Mouse (Mus musculus) thymus, adult 18-20 months (tissue): ENCODE results near the gene Ctxn1.

Experiments
- DNase-seq, 2 experiments: peaks; one replicate each; pipeline ENCODE4 v3.0.0; 2022; ENCODE audit warnings: mixed read lengths in 2 of 2

Gene Ctxn1

GRCm38 (mm10) chr8:4250306-4250970 is 8.6 kb downstream of the Ctxn1 start:
- peak; percentile 56 to 69 for DNase-seq

DNA sequence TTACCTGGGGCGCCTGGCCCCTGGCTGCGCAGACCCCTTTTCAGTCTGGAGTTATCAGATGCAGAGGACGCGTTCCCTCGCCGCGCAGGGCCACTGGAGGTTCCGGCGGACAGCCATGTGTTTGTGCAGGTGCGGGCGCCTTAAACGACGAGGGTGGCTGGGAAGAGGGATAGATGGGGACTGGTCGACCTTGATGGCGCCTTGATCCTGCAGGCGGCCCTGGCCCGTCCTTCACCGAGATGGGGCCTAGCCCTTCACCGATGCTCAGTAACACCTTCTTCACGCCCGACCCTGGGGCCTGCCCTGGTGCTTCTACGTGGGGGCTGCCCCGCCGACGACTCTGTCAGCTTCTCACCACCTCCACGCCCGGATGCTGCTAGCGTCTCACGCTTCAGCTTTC is 9.9 kb downstream of the Ctxn1 start:
- no peak for DNase-seq

GRCm38 (mm10) chr8:4247951-4248540 is 11.0 kb downstream of the Ctxn1 start, which contains the start of gene Tgfbr3l:
Gene Tgfbr3l, plus strand, starts transcription at chr8:4248214.
- no peak for DNase-seq

GRCm38 (mm10) chr8:4247241-4247640 is 11.8 kb downstream of the Ctxn1 start:
- no peak for DNase-seq

GRCm38 (mm10) chr8:4245737-4246136 is 13.3 kb downstream of the Ctxn1 start:
- no peak for DNase-seq

DNA sequence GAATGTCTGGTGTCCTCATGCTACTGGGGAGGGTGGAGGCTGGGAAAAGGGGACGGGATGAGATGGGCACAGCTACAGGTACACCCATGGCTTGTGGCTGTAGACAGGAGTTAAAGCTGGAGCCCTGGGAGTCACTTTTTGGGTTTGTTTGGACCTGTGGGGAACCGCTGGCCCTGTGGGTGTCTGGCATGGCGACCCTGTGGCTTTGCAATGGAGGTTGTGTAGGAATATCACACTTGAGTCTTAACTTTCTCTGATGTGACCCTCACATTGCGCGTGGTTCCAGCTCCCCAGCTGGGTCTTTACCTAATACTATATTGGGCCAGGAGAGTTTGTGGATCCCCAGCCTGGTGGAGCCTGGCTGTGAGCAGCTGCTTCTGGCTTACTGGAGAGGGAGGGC is 14.0 kb downstream of the Ctxn1 start:
- no peak for DNase-seq

DNA sequence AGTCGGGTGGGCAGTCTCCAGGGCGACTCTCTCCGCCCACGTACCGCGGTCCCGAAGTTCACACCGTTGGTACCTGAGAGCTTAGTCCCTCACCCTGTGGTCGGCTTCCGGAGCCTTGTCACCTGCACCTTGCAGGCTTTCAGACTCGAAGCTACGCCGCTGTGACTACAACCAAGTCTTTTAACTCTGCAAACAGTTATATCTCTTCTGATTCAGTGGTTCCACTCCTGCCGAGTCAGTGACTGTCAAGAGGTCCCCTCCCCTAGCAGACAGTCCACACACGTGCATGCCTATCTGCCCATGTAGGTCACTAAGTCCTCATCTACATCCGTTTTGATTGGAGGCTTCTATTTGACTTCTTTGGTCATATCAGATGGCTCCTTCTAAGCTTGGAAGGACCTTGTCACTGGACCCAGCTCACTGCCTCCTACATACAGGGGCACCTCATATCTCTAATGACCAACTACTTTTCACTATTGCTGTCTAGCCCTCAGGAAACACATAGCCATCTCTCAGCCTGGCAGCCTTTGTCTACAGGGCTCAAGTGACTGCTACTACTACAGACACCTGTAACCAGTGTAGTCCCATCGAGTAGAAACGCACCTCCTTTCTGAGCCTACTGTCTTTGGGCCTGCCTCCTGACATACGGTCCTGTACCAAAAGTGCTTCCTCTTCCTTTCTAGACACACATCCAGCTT is 19.7 kb downstream of the Ctxn1 start:
- no peak for DNase-seq

DNA sequence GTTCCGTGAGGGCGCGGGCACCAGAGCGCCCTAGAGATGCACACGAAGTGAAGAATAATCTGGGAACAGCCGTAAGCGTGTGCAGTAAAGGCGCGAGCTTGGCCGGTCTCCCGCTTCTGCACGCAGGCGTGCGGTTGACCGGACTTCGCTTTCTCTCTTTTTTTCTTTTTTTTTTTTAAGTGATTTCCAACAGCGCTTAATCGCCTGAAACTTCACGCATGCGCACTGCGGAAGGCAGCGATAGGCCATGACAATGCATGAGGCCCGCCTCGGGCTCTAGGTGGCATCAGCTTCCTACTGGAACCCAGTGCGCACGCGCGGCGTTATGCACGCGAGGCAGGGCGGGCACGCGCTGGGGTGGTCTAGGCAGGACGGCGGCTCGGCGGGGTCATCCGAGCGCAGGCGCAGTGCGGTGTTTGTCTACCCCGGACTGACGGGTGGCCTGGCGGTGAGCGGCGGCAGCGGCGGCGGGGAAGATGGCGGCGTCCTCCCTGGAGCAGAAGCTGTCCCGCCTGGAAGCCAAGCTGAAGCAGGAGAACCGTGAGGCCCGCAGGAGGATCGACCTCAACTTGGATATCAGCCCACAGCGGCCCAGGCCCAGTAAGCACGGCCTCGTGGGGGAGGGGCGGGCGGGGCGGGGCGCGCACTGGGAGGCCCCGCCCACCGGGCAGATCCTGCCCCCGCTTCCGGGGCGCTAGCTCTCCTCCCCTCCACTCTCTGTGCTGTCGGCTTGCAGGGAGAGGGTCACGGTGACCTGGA is 20.5 kb downstream of the Ctxn1 start, which contains the start of the genes Map2k7 and Gm49320:
TSS of gene Map2k7 (plus strand) at position 307 of the 759 bp plus-strand sequence.
TSS of gene Gm49320 (plus strand) at position 432 of the 759 bp plus-strand sequence.
- DNase-seq, result peak; percentile 99

GRCm38 (mm10) chr8:4237814-4238433 is 21.1 kb downstream of the Ctxn1 start:
- no peak for DNase-seq

DNA sequence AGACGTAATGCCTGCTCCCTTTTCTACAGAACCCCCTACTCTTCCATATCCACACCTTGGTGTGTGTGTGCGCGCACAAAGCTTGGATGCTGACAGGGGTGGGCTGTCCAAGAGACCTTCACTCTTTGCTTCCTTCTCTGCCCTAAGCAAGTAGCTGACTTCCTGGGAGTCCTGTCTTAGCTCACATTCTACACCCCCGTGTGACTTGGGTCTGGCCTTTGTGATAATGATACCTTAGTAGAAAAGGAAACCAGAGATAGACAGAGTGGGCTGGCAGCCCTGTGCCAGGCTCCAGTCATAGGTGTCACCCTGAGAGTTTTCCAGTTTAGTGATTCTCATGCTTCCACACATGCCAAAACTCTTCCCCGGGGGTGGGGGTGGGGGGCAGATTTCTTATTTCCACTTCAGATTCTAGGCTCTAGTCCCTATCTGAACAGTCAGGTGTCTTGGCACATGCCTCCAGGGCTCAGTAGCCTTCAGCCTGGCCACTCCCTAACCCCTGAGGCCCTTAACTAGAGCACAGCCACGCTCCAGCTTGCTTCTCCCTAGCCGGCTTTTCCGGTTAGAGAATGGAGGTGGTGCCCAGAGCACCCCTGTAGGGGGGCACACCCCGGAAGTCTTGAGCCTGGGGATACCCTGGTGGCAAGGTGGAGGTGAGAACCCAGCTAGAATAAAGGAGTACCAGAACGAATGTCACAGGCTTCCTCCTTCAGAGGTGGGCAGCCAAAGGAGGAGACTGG is 28.3 kb downstream of the Ctxn1 start:
- no peak for DNase-seq

GRCm38 (mm10) chr8:4229784-4230183 is 29.3 kb downstream of the Ctxn1 start:
- DNase-seq, result no peak

- DNase-seq, result no peak
Measured at GRCm38 (mm10) chr8:4227919-4228318, 31.2 kb downstream of the Ctxn1 start.

DNA sequence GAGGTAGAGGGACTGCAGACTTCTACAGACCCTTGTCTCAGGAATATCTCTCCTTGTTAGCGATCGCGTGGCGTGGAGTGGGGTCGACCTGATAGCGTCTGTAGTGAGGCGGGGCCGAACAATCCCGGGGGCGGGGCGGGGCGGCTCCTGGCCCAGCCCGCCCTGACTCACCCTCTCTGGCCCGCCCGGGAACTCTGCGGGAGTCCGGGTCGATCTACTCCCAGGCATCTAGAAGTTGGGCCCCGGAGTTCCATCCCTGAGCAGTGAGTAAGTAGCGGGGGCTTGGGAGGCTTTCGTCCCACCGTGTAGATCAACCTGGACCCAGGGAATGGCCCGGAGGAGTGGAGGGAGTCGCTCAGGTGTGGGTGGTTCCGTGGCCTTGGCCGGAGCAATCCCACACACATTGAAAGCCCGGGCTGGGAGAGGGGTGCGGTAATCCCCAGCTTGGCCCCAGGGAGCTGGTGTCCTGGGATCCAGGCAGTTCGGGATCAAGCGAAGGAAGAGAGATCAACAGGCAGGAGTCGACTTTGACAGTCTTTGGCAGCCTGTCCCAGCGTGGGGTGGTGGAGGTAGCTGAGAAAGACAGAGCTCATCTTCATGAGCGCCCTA is 32.2 kb downstream of the Ctxn1 start, which contains the start of gene Lrrc8e:
TSS of gene Lrrc8e (plus strand) at position 89 of the 609 bp plus-strand sequence.
- DNase-seq, result no peak

DNA sequence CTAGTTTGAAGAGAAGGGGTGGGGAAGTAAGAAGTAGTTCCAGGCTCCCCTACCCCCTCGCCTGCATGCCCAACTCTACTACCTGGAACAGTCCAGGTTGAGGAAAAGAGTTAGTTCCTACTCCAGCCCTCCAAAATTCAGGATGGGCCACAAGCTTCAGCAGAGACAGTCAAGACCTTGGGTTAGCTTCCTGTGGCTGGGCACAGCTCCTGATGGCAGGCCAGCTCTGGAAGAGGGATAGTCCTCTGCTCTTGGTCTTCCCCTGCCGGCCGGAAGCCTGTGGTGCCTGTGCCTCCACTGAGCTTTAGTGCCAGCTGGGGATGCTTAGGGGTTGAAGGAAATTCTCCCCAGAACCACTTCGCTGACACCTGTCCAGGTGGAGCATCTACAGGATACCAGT is 32.8 kb downstream of the Ctxn1 start:
- no peak for DNase-seq

DNA sequence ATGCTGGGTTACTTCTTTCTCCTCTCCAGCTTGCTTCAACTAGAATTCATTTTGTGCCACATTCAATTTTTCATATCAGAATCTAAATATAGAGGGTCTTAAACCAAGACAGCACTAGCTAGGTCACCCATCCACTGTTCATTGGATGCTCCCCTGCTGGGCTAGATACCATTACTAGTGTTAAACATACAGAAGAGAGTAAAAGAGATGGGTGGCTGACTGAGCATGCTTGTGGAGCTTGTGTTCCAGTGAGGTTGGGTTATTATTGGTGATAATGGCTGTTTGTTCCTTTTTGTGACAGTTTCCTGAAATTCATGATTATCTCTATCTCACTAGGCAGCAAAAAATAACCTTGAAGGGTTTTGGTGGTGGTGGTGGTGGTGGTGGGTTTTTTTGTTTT is 37.0 kb downstream of the Ctxn1 start:
- no peak for DNase-seq

DNA sequence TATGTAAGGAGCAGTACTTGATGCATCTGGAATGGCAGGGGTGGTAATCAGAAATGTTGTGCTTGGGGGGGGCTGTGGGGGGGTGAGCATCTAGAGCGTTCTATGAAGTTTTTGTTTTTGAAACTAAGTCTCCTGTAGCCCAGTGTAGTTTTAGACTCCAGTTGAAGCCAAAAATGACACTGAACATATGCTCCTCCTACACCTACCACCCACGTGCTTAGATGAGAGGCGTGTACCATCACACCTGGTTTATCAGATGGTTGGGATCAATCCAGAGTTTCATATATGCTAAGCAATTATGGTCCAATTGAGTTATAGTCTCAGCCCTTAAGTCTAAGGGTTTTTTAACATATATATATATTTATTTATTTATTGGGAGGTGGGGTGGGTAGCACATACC is 39.5 kb downstream of the Ctxn1 start:
- DNase-seq, result no peak

DNA sequence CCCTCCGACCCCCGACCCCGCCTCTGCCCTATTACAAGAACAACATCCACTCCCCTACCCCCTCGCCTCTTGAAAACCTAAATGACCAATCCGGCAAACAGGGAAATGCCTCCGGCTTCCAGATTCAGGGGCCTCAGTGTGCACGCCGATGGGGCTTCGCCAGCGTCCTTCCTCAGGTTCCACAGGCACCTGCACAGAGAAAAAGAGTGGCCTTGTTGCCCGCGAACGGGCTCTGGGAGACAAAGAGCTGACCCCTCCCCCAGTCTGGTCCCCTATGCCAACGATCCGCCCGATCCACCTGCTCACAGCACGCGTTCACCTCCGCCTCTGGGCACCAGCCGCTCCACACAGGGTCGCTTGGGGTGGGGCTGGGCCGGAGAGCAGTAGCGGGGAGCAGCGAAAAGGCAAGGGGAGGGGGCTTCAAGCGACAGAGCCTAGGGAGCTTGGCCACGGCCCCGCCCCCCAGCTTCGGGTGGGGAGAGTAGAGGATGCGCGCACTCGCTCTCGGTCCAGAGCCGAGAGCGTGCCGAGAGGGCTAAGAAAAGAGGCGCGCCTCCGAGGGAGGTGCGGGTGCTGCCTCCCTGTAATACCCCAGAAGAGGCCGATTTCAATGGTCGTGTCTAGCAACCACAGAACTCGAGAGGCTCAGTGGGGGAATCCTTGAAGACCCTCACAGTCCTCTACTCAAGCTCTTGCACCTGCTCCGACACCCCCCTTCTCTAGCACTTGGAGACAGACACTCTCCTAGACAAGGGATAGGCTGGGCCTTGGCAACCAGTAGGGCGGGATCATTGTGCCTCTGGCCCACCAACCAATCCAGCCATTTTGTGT is 42.1 kb downstream of the Ctxn1 start, which contains the start of gene Prr36:
TSS of gene Prr36 (minus strand) at position 669 of the 831 bp plus-strand sequence.
- DNase-seq, result no peak

DNA sequence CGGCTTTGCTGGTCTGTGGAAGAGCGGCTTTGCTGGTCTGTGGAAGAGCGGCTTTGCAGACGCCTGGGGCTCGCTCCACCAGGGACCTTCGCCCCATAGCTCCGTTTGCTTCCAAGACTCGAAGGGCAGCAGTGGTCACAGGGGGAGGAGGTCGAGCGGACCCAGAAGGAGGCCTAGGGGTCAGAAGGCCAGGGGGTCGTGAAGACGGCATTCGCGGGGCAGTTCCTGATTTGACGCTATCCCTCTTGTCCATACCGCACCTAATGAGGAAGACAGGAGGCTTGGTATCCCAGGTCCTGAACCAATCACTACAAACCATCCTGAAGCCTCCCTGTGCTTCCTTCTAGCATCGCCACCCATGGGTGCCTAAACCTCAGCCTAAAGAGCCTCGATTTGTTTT is 42.8 kb downstream of the Ctxn1 start:
- no peak for DNase-seq

DNA sequence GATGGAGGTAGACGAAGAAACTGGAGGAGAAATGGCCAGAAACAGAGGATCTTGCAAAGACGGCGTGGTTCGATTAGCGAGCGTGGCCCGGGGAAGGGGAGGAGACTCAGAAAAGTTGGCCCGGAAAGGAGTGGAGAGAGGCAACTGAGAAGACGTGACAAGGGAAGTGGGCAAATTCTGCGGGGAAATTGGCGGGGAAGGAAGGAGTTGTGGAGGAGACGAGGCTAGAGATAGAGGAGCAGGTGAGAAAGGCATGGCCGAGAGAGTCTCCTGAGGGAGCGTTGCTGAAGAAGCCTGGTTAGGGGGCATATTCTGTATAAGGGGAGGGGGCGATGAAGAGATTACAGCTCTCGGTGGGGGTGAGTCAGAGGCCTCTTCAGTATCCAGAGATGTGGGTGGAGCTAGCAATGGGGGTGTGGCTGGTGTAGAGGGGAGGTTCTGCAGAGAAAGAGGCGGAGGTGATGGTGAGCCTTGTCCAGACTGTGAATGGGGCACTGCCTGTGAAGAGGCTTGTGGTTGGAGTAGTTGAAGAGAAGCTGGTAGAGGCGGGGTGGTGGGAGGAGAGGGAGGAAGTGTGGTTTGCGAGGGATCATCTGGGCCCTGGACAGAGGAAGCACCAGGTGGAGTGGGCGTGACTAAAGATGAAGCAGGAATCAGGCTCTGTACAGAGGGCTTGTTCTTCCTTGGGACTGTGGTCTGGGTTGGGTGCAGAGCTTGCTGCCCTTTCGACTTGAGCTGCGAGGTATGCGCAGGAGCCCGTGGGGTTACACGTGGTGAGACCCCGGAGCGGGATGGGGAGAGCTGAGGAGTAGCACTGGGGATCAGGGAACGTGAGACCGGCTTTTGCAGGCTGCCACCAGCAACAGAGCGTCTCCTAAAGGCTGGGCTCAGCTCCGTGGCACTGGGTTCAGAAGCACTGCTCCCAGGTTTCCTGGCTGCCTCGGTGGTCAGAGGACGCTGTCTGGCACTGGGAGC is 44.8 kb downstream of the Ctxn1 start:
- DNase-seq, result peak; percentile 33 to 51
